Mouse (Mus musculus) retina, postnatal 7 days (tissue): ENCODE results near the gene 4921524J17Rik.

Experiments
- DNase-seq: peaks from one replicate; pipeline ENCODE4 v3.0.0-alpha.2; 2012; ENCODE audit warnings: low read depth, low spot score

The 4921524J17Rik gene

DNA sequence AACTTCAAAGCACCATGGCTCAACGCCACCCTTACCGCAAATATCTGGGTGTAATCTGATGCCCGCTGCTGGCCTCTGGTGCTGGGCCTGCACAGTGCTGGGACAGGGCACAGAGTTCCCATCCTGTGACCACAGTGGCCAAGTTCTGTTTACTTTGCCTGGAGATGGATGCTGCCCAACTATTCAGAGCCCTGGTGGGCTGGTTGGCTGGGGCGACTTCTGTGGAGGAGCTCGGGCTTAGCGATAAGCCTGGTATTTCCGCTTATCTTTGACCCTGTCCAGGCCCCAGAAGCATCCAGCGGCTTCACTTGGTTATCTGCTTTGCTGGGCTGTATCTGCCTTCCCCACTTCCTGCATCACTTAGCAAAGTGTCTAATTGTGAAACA, 51.8 kb downstream of the 4921524J17Rik start:
- no peak for DNase-seq

DNA sequence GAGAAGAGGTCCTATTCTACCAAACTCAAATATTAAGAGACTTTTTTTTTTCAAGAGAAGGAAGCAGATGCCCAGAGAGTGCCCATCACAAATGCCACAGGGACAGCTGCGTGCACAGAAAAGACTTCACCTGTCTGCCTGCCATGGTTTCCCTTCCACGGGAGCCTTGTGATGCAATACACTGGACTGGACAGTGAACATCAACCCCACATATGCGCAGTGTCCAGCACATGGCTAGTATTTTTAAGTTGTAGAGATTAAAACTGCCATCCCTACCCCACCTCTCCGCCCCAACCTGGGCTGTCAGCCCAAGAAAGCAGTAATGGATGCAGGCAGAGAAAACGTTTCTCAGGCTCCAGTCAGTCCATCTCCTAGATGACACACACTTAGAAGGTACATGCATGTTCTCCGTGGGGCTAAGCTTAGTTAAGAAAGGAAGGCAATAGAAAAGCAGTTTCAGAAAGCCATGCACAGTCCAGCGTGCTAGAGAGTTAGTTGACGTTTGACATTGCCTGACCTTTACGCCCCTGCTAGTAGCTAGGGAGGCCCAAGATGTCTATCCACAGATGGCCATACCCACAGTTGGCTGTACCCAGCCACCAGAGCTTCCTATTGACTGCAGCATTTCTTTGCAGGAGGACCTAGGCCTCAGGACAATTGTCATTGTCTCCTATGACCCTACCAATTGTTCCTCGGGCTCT, 52.4 kb downstream of the 4921524J17Rik start:
- no peak for DNase-seq

DNA sequence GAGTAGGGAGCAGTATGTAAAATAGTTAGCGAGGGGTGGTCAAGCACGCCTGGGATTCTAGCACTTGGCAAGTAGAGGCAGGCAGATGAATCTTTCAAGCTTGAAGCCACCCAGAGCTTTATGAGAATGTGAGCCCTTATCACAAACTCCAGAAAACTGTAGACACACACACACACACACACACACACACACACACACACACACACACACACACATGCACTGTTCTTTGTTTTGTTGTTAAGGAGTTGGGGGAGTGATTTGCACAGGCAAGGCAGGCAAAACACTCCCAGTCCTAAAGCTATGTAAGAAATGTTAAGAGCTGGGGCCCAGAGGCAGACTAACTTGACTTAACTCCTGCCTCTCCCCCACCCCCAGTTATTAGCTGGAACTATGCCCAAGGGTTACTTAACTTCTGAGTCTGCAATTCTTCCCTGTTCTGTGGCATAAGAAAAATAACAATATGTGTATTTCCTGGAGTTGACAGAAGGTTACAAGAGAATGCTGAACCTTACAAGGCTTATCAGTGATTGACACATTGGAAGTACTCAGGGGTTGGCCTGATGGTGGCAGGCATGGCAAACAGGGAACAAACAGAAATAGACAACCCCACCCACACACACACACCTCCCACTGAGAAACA, 53.4 kb downstream of the 4921524J17Rik start:
- no peak for DNase-seq

DNA sequence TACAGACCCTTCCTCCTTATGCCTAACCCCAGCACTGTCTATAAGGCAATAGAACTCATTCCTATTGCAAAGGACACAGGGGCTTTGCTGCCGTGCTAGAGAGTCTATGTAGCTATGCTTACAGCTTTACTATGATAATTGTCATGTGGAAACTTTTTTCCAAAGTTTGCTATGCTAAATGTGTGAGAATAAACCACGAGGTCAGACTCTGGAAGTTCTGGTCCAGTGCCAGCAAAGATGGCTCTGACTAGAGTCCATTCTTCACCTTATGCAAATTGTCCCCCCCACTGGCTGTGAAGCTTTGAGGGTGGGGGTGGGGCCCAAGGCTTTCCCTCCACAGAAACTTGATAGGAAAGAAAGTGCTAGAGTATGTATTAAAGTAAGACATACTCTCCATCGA, 56.1 kb downstream of the 4921524J17Rik start:
- DNase-seq, result no peak

DNA sequence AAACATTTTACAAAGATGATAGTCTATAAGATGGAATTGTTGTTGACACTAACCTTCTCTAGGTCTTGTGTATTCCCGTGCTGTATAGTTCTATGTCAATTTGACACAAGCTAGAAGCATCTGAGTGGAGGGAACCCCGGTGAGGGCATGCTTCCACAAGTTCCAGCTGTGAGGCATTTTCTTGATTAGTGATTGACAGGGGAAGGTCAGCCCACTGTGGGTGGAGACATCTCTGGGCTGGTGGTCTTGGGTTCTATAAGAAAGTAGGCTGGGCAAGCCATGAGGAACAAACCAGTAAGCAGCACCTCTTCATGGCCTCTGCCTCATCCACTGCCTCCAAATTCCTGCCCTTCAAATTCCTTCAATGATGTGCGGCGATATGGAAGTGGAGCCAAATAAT, 58.3 kb downstream of the 4921524J17Rik start:
- DNase-seq, result no peak

DNA sequence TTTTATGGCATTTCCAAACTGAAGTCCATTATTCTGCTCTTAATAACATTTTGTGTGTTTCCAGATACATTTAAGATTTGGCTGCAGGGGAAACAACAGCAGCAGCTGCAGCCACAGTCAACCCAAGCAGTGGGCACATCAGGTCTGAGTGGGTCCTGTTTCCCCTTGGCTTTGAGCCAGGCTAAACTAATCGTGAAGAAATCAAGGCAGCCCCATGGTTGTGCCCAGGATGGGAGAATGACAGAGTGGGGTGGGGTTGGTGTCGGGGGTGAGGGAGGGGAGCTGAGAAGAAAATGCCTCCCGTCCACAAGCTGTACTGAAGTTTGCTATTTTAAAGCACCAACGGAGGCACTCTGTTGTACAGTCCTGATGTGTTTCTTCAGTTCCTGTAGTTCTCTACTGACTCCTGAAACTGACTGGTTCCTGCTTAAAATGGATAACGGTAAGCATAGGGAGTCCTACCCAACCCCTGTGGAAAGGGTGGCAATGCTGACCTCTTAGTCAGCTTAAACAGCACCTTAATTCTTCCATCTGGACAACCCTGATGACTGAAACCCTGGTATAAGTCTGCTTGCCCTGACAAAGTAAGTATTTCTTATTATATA, 59.1 kb downstream of the 4921524J17Rik start:
- no peak for DNase-seq

DNA sequence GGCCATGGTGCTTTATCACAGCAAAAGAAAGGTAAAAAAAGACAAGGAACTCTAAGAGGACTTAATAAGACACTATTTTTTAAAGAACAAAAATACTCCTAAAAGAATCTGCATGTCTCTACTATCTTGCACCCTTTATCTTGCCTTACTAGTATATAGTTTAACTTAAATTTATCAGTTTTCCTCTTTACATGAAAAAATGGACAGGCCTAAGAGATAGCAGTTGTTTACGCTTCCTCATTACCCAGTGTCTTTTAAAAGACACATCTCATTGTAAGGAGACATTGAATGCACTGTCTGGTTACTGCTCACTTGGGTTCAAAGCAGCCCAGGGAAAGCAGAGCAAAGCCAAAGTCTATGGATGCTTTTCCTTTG, 60.2 kb downstream of the 4921524J17Rik start:
- no peak for DNase-seq

DNA sequence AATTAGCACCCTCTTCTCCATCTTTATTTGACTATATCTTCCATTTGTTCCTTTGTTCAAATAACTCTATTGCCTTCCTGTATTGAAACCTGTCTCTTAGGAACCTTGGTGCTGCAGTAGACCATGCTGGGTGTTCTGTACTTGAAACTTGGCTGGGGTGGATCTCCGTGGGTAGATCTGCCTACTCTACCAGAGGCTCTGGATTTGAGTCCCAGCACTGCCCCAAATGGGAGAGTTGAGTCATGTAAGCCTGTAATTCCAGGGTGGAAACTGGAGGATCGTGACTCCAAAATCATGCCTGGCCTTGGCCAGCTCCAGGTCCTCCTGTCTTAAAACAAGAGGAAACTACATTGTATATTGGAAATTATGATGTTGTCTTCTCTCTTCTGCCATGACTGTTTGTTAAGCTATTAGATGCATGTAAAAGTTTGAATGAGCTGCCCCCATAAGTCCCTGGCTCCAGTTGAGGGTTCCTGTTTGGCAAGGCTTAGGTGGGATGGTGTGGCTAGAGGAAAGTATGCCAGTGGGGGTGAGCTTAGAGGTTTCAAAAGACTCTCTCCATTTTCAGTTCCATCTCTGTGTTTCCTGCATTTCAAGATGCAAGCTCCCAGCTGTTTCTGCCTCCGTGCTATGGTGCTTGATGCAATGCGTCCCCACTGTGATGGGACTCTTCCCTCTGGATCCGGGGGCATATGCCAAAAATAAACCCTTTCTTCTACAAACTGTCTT, 60.7 kb downstream of the 4921524J17Rik start:
- DNase-seq, result no peak

DNA sequence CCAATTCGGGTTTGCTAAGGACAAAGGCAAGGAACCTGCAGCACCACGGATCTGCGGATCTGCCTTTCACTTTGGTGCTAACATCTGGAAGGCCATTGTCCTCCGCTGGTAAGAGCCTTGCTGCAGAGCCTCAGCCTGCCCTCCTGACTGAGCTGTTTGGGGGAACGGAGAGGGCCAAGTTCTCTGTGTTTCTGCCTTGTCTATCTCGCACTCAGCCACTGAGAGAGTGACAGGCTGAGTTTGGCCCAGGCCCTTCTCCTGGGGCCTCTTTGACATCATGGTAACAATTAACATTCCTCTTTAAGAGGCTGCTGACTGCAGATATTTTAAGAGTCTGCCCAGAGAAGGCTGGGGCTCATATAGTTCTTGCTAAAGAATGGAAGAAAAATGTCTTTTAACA, 67.5 kb downstream of the 4921524J17Rik start:
- no peak for DNase-seq

DNA sequence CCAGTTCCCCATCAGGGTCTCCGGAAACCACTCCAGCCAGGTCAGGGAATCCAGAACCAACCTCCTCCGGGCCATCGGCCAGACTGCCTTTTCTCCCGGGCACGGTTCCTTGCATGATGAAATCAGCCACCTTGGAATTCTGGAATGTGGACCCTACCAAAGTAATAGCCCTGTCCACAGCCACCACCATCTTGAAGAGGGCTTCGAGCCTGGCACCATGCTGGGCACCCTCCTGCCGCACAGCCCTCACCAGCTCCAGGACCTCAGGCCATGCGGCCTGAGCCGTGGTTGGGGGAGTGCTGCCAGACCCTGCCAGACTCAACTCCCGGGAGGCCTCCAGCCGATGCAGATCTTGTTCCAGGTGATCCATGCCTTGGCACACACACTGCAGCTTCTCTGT, 68.0 kb downstream of the 4921524J17Rik start:
- no peak for DNase-seq

DNA sequence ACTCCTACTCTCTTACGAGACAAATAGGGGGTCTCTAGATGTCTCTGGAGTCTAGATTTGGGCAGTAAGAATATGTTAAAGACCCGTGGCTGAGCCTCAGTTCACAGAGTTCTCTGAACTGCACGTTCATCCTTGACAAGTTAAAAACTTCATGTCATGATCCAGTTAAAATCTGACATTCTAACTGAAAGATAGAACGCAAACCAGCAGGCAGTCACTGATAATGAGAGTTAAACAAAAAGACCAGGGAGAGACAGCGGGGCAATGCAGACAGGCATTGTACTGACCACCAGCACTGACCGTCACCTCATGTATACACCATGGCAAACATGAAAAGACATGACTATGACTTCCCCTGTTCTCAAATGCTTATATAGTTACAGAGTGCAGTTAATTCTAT, 69.2 kb downstream of the 4921524J17Rik start:
- DNase-seq, result no peak

DNA sequence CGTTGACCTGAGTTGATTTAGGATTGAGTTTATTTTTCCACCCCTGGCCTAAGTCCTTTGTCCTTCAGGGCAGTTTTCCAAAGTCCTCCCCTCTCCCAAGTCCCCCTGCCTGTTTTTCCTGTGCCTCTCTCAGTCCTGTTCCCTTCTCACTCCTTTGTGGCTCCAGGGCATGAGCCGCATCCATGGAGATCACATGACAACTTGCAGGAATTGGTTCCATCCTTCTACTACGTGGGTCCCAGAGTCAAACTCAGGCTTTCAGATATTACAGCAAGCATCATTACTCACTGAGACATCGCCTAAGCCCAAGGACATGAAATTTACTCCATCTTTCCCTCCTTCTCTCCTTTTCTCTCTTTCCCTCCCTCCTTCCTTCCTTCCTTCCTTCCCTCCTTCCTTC, 70.4 kb downstream of the 4921524J17Rik start:
- DNase-seq, result no peak
